In the genomic region with DNA sequence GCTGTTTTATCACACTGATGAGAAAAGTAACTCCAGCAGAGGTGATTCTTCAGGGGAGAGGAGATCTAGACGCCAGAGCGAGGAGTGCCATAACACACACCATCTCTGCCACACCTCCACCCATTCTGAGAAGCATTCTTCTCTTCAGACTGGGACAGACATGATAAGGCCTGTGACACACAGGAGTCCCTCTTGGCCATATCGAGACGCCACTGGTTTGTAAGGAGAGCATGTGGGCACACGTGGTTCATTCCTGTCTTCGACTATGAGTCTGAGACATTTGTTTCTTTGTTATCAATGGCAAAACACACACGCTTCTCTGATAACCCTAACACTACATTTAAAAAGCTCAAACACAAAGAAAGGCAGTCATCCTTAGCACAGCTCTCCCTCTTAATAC, we compare ENCODE assay signal across 16 mouse cellular contexts. TPM values are rescaled to one million over a fixed set of nuclear protein-coding genes. Genes with fewer than 3 reads are reported as not detected.
DNase-seq lines count a peak whose midpoint lies in the region; ATAC-seq and TF ChIP-seq lines count a peak whose summit lies in the region.
"Had no signal": no experiment of that assay in that cellular context is flagged by ENCODE, and none has a peak within 500 bp of the region (broad histone marks: within the 10 kb centered on the region; RNA-seq: fewer than 3 reads in every experiment).

No protein-coding gene starts in this region.

- H3K36me3 ChIP-seq in hindbrain, embryonic 13.5 days, result no peaks in the 10 kb centered on the region
- H3K36me3 ChIP-seq in hindbrain, embryonic 11.5 days (ENCODE audit: control insufficient read depth, insufficient read depth, low read length), result no peaks in the 10 kb centered on the region
- no peaks in the 10 kb centered on the region for H3K36me3 ChIP-seq in hindbrain, postnatal 0 days (ENCODE audit: insufficient read depth, low read length)
- H3K36me3 ChIP-seq in heart, embryonic 12.5 days, result no peaks in the 10 kb centered on the region
- H3K36me3 ChIP-seq: embryonic facial prominence, embryonic 15.5 days; lung, embryonic 15.5 days had no signal

- no peaks in the 10 kb centered on the region for H3K27me3 ChIP-seq in hindbrain, embryonic 13.5 days
- no peaks in the 10 kb centered on the region for H3K27me3 ChIP-seq in hindbrain, embryonic 11.5 days (ENCODE audit: control insufficient read depth, insufficient read depth, low read length)
- H3K27me3 ChIP-seq in hindbrain, postnatal 0 days (ENCODE audit: insufficient read depth, low read length), result no peaks in the 10 kb centered on the region
- no peaks in the 10 kb centered on the region for H3K27me3 ChIP-seq in heart, embryonic 12.5 days (replicated peaks)
- H3K27me3 ChIP-seq: embryonic facial prominence, embryonic 15.5 days; lung, embryonic 15.5 days had no signal

- H3K4me1 ChIP-seq in hindbrain, embryonic 13.5 days (replicated peaks), result peaks cover 31% of the 10 kb centered on the region
- no peaks in the 10 kb centered on the region for H3K4me1 ChIP-seq in hindbrain, embryonic 11.5 days (replicated peaks; ENCODE audit: control insufficient read depth, insufficient read depth, low read length)
- no peaks in the 10 kb centered on the region; the same call in 1 of the 2 replicates for H3K4me1 ChIP-seq in hindbrain, postnatal 0 days (ENCODE audit: insufficient read depth, low read length)
- H3K4me1 ChIP-seq in heart, embryonic 12.5 days (replicated peaks), result 0 out of 2 replicates have a peak, but pooled peaks cover 3% of the 10 kb centered on the region
- H3K4me1 ChIP-seq: embryonic facial prominence, embryonic 15.5 days; lung, embryonic 15.5 days; megakaryocyte, embryonic 14.5 days had no signal

- no peak overlapping the region for H3K4me2 ChIP-seq in hindbrain, embryonic 13.5 days
- no peak overlapping the region for H3K4me2 ChIP-seq in hindbrain, embryonic 11.5 days (replicated peaks; ENCODE audit: low read depth, low read length)
- no peak overlapping the region for H3K4me2 ChIP-seq in hindbrain, postnatal 0 days (ENCODE audit: low read depth, low read length)
- no peak overlapping the region for H3K4me2 ChIP-seq in heart, embryonic 12.5 days
- H3K4me2 ChIP-seq: embryonic facial prominence, embryonic 15.5 days; lung, embryonic 15.5 days had no signal

- no peak for TF ChIP-seq CTCF in hindbrain, postnatal 0 days (IDR thresholded peaks at IDR 0.05; ENCODE audit: low read depth)

- H3K9ac ChIP-seq in hindbrain, embryonic 13.5 days, result no peak overlapping the region
- no peak overlapping the region for H3K9ac ChIP-seq in hindbrain, embryonic 11.5 days (ENCODE audit: low read depth, low read length)
- no peak overlapping the region for H3K9ac ChIP-seq in hindbrain, postnatal 0 days (replicated peaks; ENCODE audit: low read length)
- no peak overlapping the region for H3K9ac ChIP-seq in heart, embryonic 12.5 days
- H3K9ac ChIP-seq: embryonic facial prominence, embryonic 15.5 days; lung, embryonic 15.5 days had no signal

- no peaks in the 10 kb centered on the region for H3K9me3 ChIP-seq in hindbrain, embryonic 13.5 days
- H3K9me3 ChIP-seq in hindbrain, embryonic 11.5 days (ENCODE audit: control insufficient read depth, low read length), result no peaks in the 10 kb centered on the region
- no peaks in the 10 kb centered on the region for H3K9me3 ChIP-seq in hindbrain, postnatal 0 days (ENCODE audit: low read length)
- H3K9me3 ChIP-seq in heart, embryonic 12.5 days (replicated peaks), result no peaks in the 10 kb centered on the region
- H3K9me3 ChIP-seq: embryonic facial prominence, embryonic 15.5 days; lung, embryonic 15.5 days; megakaryocyte, embryonic 14.5 days had no signal

- no peak for ATAC-seq in hindbrain, embryonic 13.5 days (ENCODE audit: low FRiP score)
- no peak for ATAC-seq in hindbrain, embryonic 11.5 days (ENCODE audit: low FRiP score)
- ATAC-seq in hindbrain, postnatal 0 days, result no peak
- peak; percentile 76 for ATAC-seq in megakaryocyte progenitor cell, adult 5-6 weeks (replicated peaks; ENCODE audit: poor library complexity)
- ATAC-seq in heart, embryonic 12.5 days (ENCODE audit: insufficient number of reproducible peaks, low FRiP score), result no peak

- WGBS in hindbrain, embryonic 13.5 days, result 88% methylated on average over 7 of the region's 7 CpGs
- 89% methylated on average over 7 of the region's 7 CpGs for WGBS in hindbrain, embryonic 11.5 days
- WGBS in hindbrain, postnatal 0 days, result 77% methylated on average over 7 of the region's 7 CpGs
- 32% methylated on average over 7 of the region's 7 CpGs for WGBS in heart, embryonic 12.5 days

- no peak for DNase-seq in hindbrain, embryonic 11.5 days (ENCODE audit: low spot score)
- peak; percentile 21 for DNase-seq in MEL-GATA-1-ER (ENCODE audit: extremely low read depth, low read depth)
- no peak for DNase-seq in hindbrain, postnatal 0 days (ENCODE audit: low spot score)
- no peak for DNase-seq in urinary bladder, postnatal 14 days (ENCODE audit: low spot score)
- DNase-seq in lung, postnatal 4 days, result no peak
- DNase-seq: cerebellum, adult 11 months; gastrocnemius, postnatal 14 days; kidney, adult 18-20 months; kidney, postnatal 25 days; thymus, adult 2 months had no signal

- H3K4me3 ChIP-seq in hindbrain, embryonic 13.5 days, result no peak overlapping the region
- no peak overlapping the region for H3K4me3 ChIP-seq in hindbrain, embryonic 11.5 days (ENCODE audit: low read depth, low read length)
- H3K4me3 ChIP-seq in hindbrain, postnatal 0 days (ENCODE audit: low read length), result no peak overlapping the region
- no peak overlapping the region for H3K4me3 ChIP-seq in heart, embryonic 12.5 days
- H3K4me3 ChIP-seq: embryonic facial prominence, embryonic 15.5 days; lung, embryonic 15.5 days; megakaryocyte, embryonic 14.5 days had no signal

- peak overlapping the region; percentile 49 for H3K27ac ChIP-seq in hindbrain, embryonic 13.5 days
- H3K27ac ChIP-seq in hindbrain, embryonic 11.5 days (ENCODE audit: low read depth, low read length), result no peak overlapping the region
- peak overlapping the region; percentile 52; the same call in 1 of the 2 replicates for H3K27ac ChIP-seq in hindbrain, postnatal 0 days
- H3K27ac ChIP-seq in heart, embryonic 12.5 days (ENCODE audit: poor library complexity, severe bottlenecking), result no peak overlapping the region
- H3K27ac ChIP-seq: embryonic facial prominence, embryonic 15.5 days; lung, embryonic 15.5 days had no signal

RNA-seq across cellular contexts. Expression of gene Trim9, which starts 43.9 kb away (rescaled TPM):
- 57.4 and 57.7 TPM in 2 replicates for polyA plus RNA-seq in hindbrain, embryonic 13.5 days (2015; fragmentation: Nextera tagmentation; extraction: Ambion mirVana)
- 14.3 and 18.4 TPM in 2 replicates for polyA plus RNA-seq in hindbrain, embryonic 11.5 days (2014; fragmentation: Nextera tagmentation; extraction: Ambion mirVana)
- total RNA-seq in hindbrain, postnatal 0 days (2014; rRNA removed), result 214 and 239 TPM in 2 replicates
- 102 and 105 TPM in 2 replicates for polyA plus RNA-seq in hindbrain, postnatal 0 days (2015; fragmentation: Nextera tagmentation; extraction: Ambion mirVana)
- 0.17 and 0.30 TPM in 2 replicates for total RNA-seq in megakaryocyte progenitor cell, adult 5-6 weeks (2015)
- total RNA-seq in megakaryocyte progenitor cell, adult 5-6 weeks (2017), result 0.29 and 0.30 TPM in 2 replicates
- 0.54 and 0.68 TPM in 2 replicates for polyA plus RNA-seq in heart, embryonic 12.5 days (2016; fragmentation: Nextera tagmentation; extraction: Ambion mirVana)

Comparison
In these comparisons a context has a peak if more than half of its experiments do, and no peak if none do; other contexts are left out.
1. H3K27ac ChIP-seq: peak in hindbrain, embryonic 13.5 days (single experiment) and hindbrain, postnatal 0 days (single experiment); none in hindbrain, embryonic 11.5 days (single experiment) and heart, embryonic 12.5 days (single experiment).